Mouse (Mus musculus): ENCODE data around the gene Cxxc4. TPM values are rescaled to one million over a fixed set of nuclear protein-coding genes. Genes with fewer than 3 reads are reported as not detected.

Cxxc4 gene
- total RNA-seq, 2 experiments from 2014 or later = 2.4 to 2.6 TPM

- no peak for DNase-seq (ENCODE audit: low spot score)
- intact Hi-C loops (cut with DNase I) = loop anchor here (5.0 to 10.0 kb wide), 2 partner anchors 96 to 127 kb away; no protein-coding TSS in a partner anchor
These were observed 4.4 kb downstream of the Cxxc4 start for GRCm38 (mm10) chr3:134240718-134241025.

GRCm38 (mm10) chr3:134243168-134243849 is 7.0 kb downstream of the Cxxc4 start:
- no peak for DNase-seq (ENCODE audit: low spot score)
- intact Hi-C loops (cut with DNase I) = loop anchor here (5.0 to 10.0 kb wide), 2 partner anchors 99 to 124 kb away; no protein-coding TSS in a partner anchor

GRCm38 (mm10) chr3:134243850-134244247 is 7.6 kb downstream of the Cxxc4 start:
- intact Hi-C loops (cut with DNase I) = loop anchor here (5.0 to 10.0 kb wide), 2 partner anchors 99 to 123 kb away; no protein-coding TSS in a partner anchor

GRCm38 (mm10) chr3:134254221-134254620 is 17.9 kb downstream of the Cxxc4 start:
- no peak for DNase-seq (ENCODE audit: low spot score)
- intact Hi-C loops (cut with DNase I) = no loop called here

More at GRCm38 (mm10) chr3:134243850-134244247, 7.6 kb downstream of the Cxxc4 start:
- no peak for DNase-seq (ENCODE audit: low spot score)

GRCm38 (mm10) chr3:134258715-134259114 is 22.4 kb downstream of the Cxxc4 start:
- intact Hi-C loops (cut with DNase I) = no loop called here
- no peak for DNase-seq (ENCODE audit: low spot score)

- no peak for DNase-seq (ENCODE audit: low spot score)
- intact Hi-C loops (cut with DNase I) = no loop called here
These were observed 23.0 kb downstream of the Cxxc4 start for GRCm38 (mm10) chr3:134259300-134259699.

- DNase-seq (ENCODE audit: low spot score) = no peak
- intact Hi-C loops (cut with DNase I) = no loop called here
These were observed 43.4 kb downstream of the Cxxc4 start for GRCm38 (mm10) chr3:134279655-134280054.

- no peak for DNase-seq (ENCODE audit: low spot score)
- intact Hi-C loops (cut with DNase I) = no loop called here
These were observed 45.5 kb downstream of the Cxxc4 start for GRCm38 (mm10) chr3:134281527-134282370.

- no peak for DNase-seq (ENCODE audit: low spot score)
- intact Hi-C loops (cut with DNase I) = no loop called here
These were observed 58.9 kb downstream of the Cxxc4 start for GRCm38 (mm10) chr3:134295217-134295616.

GRCm38 (mm10) chr3:134302681-134303491 is 66.6 kb downstream of the Cxxc4 start:
- no peak for DNase-seq (ENCODE audit: low spot score)
- intact Hi-C loops (cut with DNase I) = no loop called here

- no peak for DNase-seq (ENCODE audit: low spot score)
- intact Hi-C loops (cut with DNase I) = no loop called here
These were observed 67.2 kb downstream of the Cxxc4 start for GRCm38 (mm10) chr3:134303492-134303808.

- intact Hi-C loops (cut with DNase I) = no loop called here
- DNase-seq (ENCODE audit: low spot score) = no peak
These were observed 70.2 kb downstream of the Cxxc4 start for GRCm38 (mm10) chr3:134306507-134306906.

- DNase-seq (ENCODE audit: low spot score) = no peak
- intact Hi-C loops (cut with DNase I) = no loop called here
These were observed 71.5 kb downstream of the Cxxc4 start for GRCm38 (mm10) chr3:134307801-134308200.

Small RNA genes lying within 50 kb of the gene (microRNA-seq; reads per million reads assigned to microRNA genes)
- not detected for gene Mir1895

All from heart, postnatal 25 days (tissue).